Mouse (Mus musculus): ENCODE measurements around the gene G0s2.
"Not testable (repeated sequence)": the region's sequence is repeated elsewhere in the genome, so short reads cannot be mapped to it uniquely, and the experiment has no call there.

G0s2 gene

DNA sequence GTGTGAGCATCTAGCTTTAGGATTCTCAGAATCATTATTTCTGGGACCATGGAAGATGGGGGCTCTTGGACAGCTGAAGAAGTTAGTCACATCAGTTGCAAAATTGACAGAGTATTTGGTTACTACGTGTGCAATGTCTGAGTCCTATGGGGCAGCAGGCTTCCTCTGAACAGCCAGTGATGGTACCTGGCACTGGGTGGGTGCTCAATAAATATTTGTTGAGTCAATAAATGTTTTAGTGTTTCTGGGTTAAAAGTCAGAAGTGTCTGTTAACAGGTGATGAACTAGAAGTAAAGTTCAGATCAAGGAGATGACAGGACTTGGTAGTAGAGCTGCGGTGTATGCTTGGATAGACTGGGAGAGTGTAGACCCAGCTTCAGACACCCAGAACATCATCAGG is 14.6 kb upstream of the G0s2 start:
- DNase-seq (ENCODE audit: low spot score) = no peak

DNA sequence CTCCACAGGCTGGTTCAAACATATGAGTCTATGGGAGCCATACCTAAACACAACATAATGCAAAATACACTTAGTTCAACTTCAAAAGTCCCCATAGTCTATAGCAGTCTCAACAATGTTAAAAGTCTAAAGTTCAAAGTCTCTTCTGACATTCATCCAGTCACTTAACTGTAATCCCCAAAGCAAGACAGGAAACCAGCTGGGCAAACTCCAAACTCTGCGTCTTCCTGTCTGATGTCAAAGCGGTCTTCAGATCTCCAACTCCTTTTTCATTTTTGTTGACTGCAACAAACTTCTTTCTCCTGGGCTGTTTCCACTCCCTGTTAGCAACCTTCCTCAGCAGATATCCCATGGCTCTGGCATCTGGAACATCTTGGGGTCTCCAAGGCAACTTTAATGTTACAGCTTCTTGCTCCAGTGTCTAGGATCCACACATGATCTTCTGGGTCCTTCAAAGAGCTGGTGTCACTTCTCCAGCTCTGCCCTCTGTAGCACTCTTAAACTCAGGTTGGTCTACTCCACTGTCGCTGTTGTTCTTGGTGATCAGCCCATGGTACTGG is 12.8 kb upstream of the G0s2 start:
- not testable (repeated sequence) for DNase-seq (ENCODE audit: low spot score)

DNA sequence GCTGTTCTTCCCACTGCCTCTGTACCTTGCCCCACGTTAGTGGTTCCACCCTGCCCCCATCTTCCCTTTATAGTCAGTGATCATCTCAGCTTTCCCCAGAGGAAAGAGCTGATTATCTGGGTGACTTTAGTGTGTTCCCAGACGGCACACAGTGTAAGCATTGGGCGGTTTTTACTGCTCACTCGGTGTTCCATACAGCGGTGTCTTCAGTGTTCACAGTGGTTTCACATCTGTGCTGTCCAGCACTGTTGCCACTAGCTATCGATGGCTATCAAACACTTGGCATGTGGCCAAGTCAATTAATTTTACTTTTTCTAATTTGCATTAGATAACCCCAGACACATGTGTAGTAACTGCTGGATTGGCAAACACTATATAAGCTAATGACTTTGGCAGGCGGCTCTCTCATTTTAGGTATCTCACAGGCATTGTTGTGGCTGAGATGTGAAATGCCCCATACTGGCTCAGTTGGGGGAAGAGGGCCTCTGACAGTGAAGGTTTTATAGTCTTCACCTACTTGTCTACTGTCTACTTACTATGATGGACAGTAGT is 11.3 kb upstream of the G0s2 start:
- no peak for DNase-seq (ENCODE audit: low spot score)

GRCm38 (mm10) chr1:193281344-193281743 is 8.3 kb upstream of the G0s2 start:
- DNase-seq (ENCODE audit: low spot score) = no peak

DNA sequence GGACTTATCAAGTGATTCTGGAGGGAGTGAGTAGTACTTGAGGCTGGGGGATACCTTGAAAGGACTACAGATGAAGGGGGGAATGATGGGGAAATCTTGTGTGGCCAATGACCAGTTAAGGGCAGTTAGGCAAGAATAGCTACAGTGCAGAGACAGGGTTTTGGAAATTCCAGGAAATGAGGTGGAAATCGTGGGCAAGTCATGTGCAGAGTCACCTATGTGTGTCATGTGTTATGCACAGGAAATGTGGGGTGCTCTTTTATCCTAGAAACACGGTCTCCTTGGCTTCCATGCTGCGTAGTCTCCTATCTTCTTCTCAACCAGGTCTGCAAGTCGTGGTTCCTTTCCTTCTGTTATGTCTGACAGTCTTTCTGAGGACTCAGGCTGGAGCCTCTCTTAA is 6.5 kb upstream of the G0s2 start:
- no peak for DNase-seq (ENCODE audit: low spot score)

GRCm38 (mm10) chr1:193278414-193279045 is 5.5 kb upstream of the G0s2 start:
- no peak for DNase-seq (ENCODE audit: low spot score)

DNA sequence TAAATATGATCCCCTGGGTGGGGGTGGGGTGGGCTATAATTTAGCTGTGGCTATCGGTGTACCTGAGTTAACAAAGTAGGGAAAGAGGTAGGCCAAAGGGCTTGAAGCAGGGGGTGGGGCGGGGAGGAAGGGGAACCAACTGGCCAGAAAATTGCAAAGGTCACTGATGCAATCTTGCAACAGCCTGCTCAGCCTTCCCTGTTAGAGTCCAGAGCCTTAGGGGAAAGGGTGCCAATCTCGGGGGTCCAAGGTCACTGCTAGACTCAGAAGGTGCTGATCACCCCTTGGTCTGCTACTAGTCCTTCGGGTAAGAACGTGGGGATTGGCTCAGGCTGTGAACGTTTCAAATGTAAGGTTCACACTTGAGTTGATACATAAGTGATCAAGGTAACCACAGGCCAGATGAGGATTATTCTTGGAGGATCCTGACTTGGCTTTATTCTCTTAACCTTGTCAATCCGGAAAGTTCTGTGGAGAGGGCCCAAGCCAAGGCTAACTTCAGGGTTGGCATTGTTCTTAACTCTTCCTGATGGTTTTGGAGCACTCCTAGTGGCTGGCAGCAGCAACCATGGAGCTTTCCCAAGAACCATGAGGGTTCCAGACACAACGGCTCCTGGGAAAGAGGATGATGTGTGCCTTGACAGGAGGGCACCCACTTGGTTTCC is 1.5 kb upstream of the G0s2 start:
- no peak for DNase-seq (ENCODE audit: low spot score)

- DNase-seq (ENCODE audit: low spot score) = peak; percentile 63
Observed at GRCm38 (mm10) chr1:193272137-193272915, 691 bp downstream of the G0s2 start.

- DNase-seq (ENCODE audit: low spot score) = peak; percentile 42
Observed at GRCm38 (mm10) chr1:193270965-193271763, 1.9 kb downstream of the G0s2 start.

DNA sequence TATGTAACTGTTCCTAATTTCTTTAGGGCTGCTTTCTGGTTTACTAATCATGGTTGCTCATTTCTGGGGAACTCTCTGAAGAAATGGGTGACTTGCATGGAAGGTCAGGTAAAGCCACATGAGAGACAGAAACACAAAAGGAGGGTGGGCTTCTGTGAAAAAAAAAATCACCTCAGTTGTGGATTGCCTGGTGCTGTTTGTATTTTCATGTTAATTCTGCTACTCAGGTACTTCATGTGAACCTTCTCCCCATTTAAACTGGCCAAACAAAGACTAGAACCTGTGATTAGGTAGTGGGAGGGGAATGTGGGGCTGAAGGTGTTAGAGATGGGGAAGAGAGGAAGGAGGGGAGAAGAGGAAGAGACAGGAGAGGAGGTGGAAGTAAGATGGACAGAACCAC is 7.3 kb downstream of the G0s2 start:
- no peak for DNase-seq (ENCODE audit: low spot score)

GRCm38 (mm10) chr1:193263955-193264598 is 8.9 kb downstream of the G0s2 start, which contains the start of gene Hsd11b1:
Gene Hsd11b1 (minus strand): TSS chr1:193264075.
- DNase-seq (ENCODE audit: low spot score) = no peak

- no peak for DNase-seq (ENCODE audit: low spot score)
Observed at GRCm38 (mm10) chr1:193263026-193263907, 9.8 kb downstream of the G0s2 start.

GRCm38 (mm10) chr1:193261897-193262548 is 11.0 kb downstream of the G0s2 start:
- no peak for DNase-seq (ENCODE audit: low spot score)

DNA sequence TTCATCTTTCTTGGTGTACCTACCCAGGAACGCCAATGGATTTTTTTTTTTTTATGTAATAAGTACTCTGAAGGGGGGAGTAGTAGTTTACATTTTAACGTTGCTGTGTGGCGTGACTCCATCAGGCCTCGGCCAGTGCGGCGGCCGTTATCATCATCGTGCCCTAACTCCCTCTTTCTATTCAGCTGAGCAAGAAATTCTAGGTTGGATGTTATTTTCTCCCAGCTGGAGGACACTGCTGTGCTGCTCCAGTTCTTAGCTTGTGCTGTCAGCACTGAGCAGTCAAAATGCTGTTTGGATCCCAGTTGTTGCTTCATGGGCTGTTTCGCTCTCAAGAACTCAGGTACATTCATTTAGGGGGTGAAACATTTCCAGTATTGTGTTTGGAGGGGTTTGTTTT is 13.5 kb downstream of the G0s2 start:
- DNase-seq (ENCODE audit: low spot score) = no peak

DNA sequence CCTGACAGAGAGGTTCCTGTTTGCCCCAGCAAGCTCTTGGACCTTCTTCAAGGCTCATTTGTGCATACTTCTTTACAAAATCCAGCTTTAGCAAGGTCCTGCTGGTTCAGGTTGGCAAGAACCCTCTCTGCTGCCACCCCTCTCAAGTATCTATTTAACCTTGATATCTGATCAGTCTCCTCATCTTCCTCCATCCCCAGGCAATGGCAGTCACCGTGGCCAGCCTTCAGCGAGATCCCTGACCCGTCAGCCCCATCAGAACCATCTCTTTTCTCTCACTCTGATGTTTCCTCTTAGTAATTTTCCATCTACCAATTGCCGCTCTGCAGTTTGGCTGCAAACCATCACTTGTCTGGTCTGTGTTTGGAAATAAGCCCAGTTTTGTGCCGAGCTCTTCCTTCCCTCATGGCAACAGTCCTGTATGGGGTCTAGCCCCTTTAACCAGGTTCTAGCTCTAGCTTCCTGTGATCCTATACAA is 16.4 kb downstream of the G0s2 start:
- DNase-seq (ENCODE audit: low spot score) = no peak

GRCm38 (mm10) chr1:193256289-193256577 is 16.8 kb downstream of the G0s2 start:
- no peak for DNase-seq (ENCODE audit: low spot score)

GRCm38 (mm10) chr1:193255488-193256288 is 17.3 kb downstream of the G0s2 start:
- peak; percentile 67 for DNase-seq (ENCODE audit: low spot score)

GRCm38 (mm10) chr1:193255032-193255431 is 18.0 kb downstream of the G0s2 start:
- no peak for DNase-seq (ENCODE audit: low spot score)

- DNase-seq (ENCODE audit: low spot score) = not testable (repeated sequence)
Observed at GRCm38 (mm10) chr1:193253895-193254294, 19.1 kb downstream of the G0s2 start.
